Mouse (Mus musculus) neutrophil, adult 5-6 weeks (primary cell): ENCODE data around the gene Il2rg. TPM values are rescaled to one million over a fixed set of nuclear protein-coding genes. Genes with fewer than 3 reads are reported as not detected.

Source experiments
- ATAC-seq: fragments of 151-379, 151-347 bp; 2 replicates; pipeline ENCODE4 v1.8.0; 2017; ENCODE audit warnings: mild to moderate bottlenecking, moderate TSS enrichment; ENCODE audit not compliant: insufficient number of reproducible peaks, poor library complexity, low FRiP score, severe bottlenecking; ENCODE audit errors: extremely low read depth
- total RNA-seq: library from RNA; stranded (forward); fragments of 200-1000 nt; gene quantifications from 2 replicates; pipeline ENCODE4 v1.2.3, GENCODE M21; 2017

Gene Il2rg
- total RNA-seq, 1 experiment from 2014 or later = 259 TPM

GRCm38 (mm10) chrX:101268755-101269124 lies 685 bp upstream of the Il2rg start, which contains the start of gene Gm20489:
Gm20489 (minus strand) TSS chrX:101269023.
- ATAC-seq = no peak

DNA sequence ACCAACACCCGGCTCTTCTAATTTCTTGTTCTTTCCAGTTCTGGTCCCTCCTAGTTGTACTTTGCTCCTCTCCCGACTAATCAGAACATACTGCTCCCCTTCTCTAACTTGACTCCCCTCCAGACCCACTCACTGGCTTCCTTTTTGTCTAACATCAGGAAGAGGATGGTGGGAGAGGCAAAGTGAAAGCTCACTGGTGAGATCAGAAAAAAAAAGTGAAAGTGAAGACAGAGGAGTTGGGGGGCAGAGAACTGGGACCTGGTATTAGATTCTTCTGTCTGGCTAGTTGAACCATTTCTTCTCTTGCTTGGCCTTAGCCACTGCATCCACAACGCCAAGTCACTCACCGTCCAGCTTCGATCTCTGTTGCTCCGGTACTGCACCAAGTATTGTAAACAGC lies 1.4 kb downstream of the Il2rg start:
- no peak for ATAC-seq

GRCm38 (mm10) chrX:101263892-101264291 lies 4.2 kb downstream of the Il2rg start, which contains the start of gene Gm614:
Gm614 (minus strand) TSS chrX:101263992.
- ATAC-seq = no peak

- no peak for ATAC-seq
Observed at GRCm38 (mm10) chrX:101260441-101261325, 7.4 kb downstream of the Il2rg start.

GRCm38 (mm10) chrX:101256603-101257002 lies 11.5 kb downstream of the Il2rg start:
- ATAC-seq = no peak

- no peak for ATAC-seq
Observed at GRCm38 (mm10) chrX:101254740-101255139, 13.3 kb downstream of the Il2rg start.

DNA sequence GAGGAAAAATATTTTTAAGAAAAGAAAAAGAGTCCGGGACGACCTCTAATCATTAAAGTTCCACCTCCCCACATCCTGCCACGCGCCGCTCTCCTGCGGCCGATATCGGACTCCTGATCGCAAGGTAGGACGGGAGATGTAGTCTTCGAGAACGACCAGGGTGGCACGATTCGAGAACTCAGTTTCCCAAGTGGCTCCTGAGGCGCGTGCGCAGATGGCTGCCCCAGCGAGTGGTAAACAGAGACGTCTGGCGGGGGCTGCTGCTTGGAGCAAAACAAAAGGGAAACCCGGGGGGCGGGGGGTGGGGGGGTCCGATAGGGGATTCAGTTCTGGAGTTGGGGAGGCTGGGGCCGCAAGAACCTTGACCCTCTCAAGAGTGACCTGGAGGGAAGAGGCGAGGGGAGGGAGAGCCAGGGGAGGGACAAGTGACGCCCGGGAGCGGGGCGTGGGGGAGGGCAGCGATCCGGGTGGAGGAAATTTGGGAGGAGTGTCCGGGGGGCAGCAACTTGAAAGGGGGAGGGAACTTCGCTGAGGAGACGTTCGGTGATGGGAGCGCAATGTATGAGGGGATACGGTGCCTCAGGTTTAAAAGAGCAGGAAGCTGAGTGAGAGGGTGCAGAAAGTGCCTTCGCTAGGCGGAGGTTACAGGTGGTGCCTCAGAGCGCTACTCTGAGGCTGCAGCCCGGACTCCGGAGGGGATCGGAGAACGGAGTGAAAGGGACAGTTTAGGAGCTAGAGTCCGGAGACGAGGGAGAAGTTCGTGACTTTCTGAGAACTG lies 13.9 kb downstream of the Il2rg start, which contains the start of gene Foxo4:
Foxo4 (plus strand) TSS at position 577 of the 778 bp plus-strand sequence.
- peak; percentile 92 for ATAC-seq

- no peak for ATAC-seq
Observed at GRCm38 (mm10) chrX:101245011-101245410, 23.0 kb downstream of the Il2rg start.

GRCm38 (mm10) chrX:101222796-101223162 lies 45.3 kb downstream of the Il2rg start:
- ATAC-seq = no peak

GRCm38 (mm10) chrX:101221834-101222795 lies 45.9 kb downstream of the Il2rg start, which contains the start of gene Snx12:
Snx12 (minus strand) TSS chrX:101222563.
- peak; percentile 98 for ATAC-seq

Other genes starting within 250 kb of the Il2rg start
- gene Tex11, start 208.6 kb downstream of the Il2rg start, total RNA-seq = not detected in 2 replicates
- gene Slc7a3, start 182.2 kb downstream of the Il2rg start, total RNA-seq = 0.35 and 0.61 TPM in 2 replicates
- 21.5 and 30.0 TPM in 2 replicates for gene Snx12, start 45.7 kb downstream of the Il2rg start, total RNA-seq
- 28.5 and 28.7 TPM in 2 replicates for gene Foxo4, start 13.7 kb downstream of the Il2rg start, total RNA-seq
- 20.3 and 21.4 TPM in 2 replicates for gene Gm614, start 4.3 kb downstream of the Il2rg start, total RNA-seq
- gene Gm20489, start 768 bp upstream of the Il2rg start, total RNA-seq = not detected in 2 replicates
- 91.4 and 117 TPM in 2 replicates for gene Med12, start 5.8 kb upstream of the Il2rg start, total RNA-seq
- gene Nlgn3, start 30.9 kb upstream of the Il2rg start, total RNA-seq = not detected in 2 replicates
- not detected in 2 replicates for gene Gjb1, start 108.1 kb upstream of the Il2rg start, total RNA-seq
- gene Zmym3, start 152.6 kb upstream of the Il2rg start, total RNA-seq = 24.4 and 26.3 TPM in 2 replicates
- 305 and 325 TPM in 2 replicates for gene Nono, start 161.1 kb upstream of the Il2rg start, total RNA-seq
- gene Itgb1bp2, start 180.8 kb upstream of the Il2rg start, total RNA-seq = 3.3 and 8.8 TPM in 2 replicates